Mouse (Mus musculus): Measurements from ENCODE around the gene Lhfp. TPM values are rescaled to one million over a fixed set of nuclear protein-coding genes. Genes with fewer than 3 reads are reported as not detected.

The Lhfp gene
- 10 to 100 TPM; 13.9 to 15.4 TPM for total RNA-seq (2021)
- long read RNA-seq, experiment 1, transcript Lhfp-201 (4 exons, 2,108 nt), result major isoform, 13 of 22 reads
- long read RNA-seq, experiment 1, partial matches to known transcripts, result 3 of 22 reads
- long read RNA-seq, experiment 1, other reads (novel, unspliced or antisense), result 6 of 22 reads
- long read RNA-seq, experiment 2, transcript Lhfp-201 (4 exons, 2,108 nt), result major isoform, 26 of 27 reads
- long read RNA-seq, experiment 2, partial matches to known transcripts, result 1 of 27 reads
- long read RNA-seq, experiment 2, other reads (novel, unspliced or antisense), result 0 of 27 reads

- DNase-seq, result peak; percentile 79
Measured at GRCm38 (mm10) chr3:53041411-53042239, at the start of gene Lhfp. TSS of gene Lhfp (plus strand) at chr3:53041528.

GRCm38 (mm10) chr3:52993296-52993695 is 48.0 kb upstream of the Lhfp start:
- DNase-seq, result no peak

- no peak for DNase-seq
Measured at GRCm38 (mm10) chr3:52994666-52995065, 46.7 kb upstream of the Lhfp start.

GRCm38 (mm10) chr3:52996635-52997034 is 44.7 kb upstream of the Lhfp start:
- no peak for DNase-seq

- DNase-seq, result no peak
Measured at GRCm38 (mm10) chr3:52997381-52997780, 43.9 kb upstream of the Lhfp start.

GRCm38 (mm10) chr3:52999016-52999744 is 42.1 kb upstream of the Lhfp start:
- DNase-seq, result no peak

- DNase-seq, result no peak
Measured at GRCm38 (mm10) chr3:52999996-53000395, 41.3 kb upstream of the Lhfp start.

- no peak for DNase-seq
Measured at GRCm38 (mm10) chr3:53002076-53002475, 39.3 kb upstream of the Lhfp start.

GRCm38 (mm10) chr3:53004406-53005114 is 36.8 kb upstream of the Lhfp start:
- DNase-seq, result no peak

GRCm38 (mm10) chr3:53007411-53007810 is 33.9 kb upstream of the Lhfp start:
- no peak for DNase-seq

- DNase-seq, result peak; percentile 84
Measured at GRCm38 (mm10) chr3:53016436-53017340, 24.6 kb upstream of the Lhfp start, which contains the start of gene Cog6. TSS of gene Cog6 (minus strand) at chr3:53017237.

- no peak for DNase-seq
Measured at GRCm38 (mm10) chr3:53027333-53027732, 14.0 kb upstream of the Lhfp start.

- peak; percentile 30 for DNase-seq
Measured at GRCm38 (mm10) chr3:53029046-53029445, 12.3 kb upstream of the Lhfp start.

- DNase-seq, result no peak
Measured at GRCm38 (mm10) chr3:53031586-53031985, 9.7 kb upstream of the Lhfp start.

GRCm38 (mm10) chr3:53032432-53032831 is 8.9 kb upstream of the Lhfp start:
- no peak for DNase-seq

GRCm38 (mm10) chr3:53033448-53033847 is 7.9 kb upstream of the Lhfp start:
- no peak for DNase-seq

GRCm38 (mm10) chr3:53036076-53036475 is 5.3 kb upstream of the Lhfp start:
- DNase-seq, result no peak

- DNase-seq, result no peak
Measured at GRCm38 (mm10) chr3:53036941-53037340, 4.4 kb upstream of the Lhfp start.

- DNase-seq, result no peak
Measured at GRCm38 (mm10) chr3:53038913-53039312, 2.4 kb upstream of the Lhfp start.

- no peak for DNase-seq
Measured at GRCm38 (mm10) chr3:53039746-53040145, 1.6 kb upstream of the Lhfp start.

All from gastrocnemius, postnatal 25 days (tissue).